Mouse (Mus musculus): Measurements from ENCODE around the gene Egfem1.

Egfem1 gene

GRCm38 (mm10) chr3:29135176-29136064 is 53.6 kb downstream of the Egfem1 start:
- DNase-seq: no peak

GRCm38 (mm10) chr3:29136065-29136955 is 54.5 kb downstream of the Egfem1 start:
- no peak for DNase-seq

- no peak for DNase-seq
Measured at GRCm38 (mm10) chr3:29168401-29168800, 86.6 kb downstream of the Egfem1 start.

- DNase-seq: no peak
Measured at GRCm38 (mm10) chr3:29169003-29169402, 87.2 kb downstream of the Egfem1 start.

- no peak for DNase-seq
Measured at GRCm38 (mm10) chr3:29176991-29177390, 95.2 kb downstream of the Egfem1 start.

GRCm38 (mm10) chr3:29182988-29183387 is 101.2 kb downstream of the Egfem1 start:
- DNase-seq: no peak

- no peak for DNase-seq
Measured at GRCm38 (mm10) chr3:29183615-29184198, 101.9 kb downstream of the Egfem1 start.

GRCm38 (mm10) chr3:29184486-29185241 is 102.8 kb downstream of the Egfem1 start:
- no peak for DNase-seq

GRCm38 (mm10) chr3:29190263-29190662 is 108.4 kb downstream of the Egfem1 start:
- no peak for DNase-seq

- DNase-seq: no peak
Measured at GRCm38 (mm10) chr3:29197727-29198512, 116.1 kb downstream of the Egfem1 start.

- peak in 1 of 2 experiments; percentile 6 for DNase-seq
Measured at GRCm38 (mm10) chr3:29200601-29201000, 118.8 kb downstream of the Egfem1 start.

GRCm38 (mm10) chr3:29202536-29202935 is 120.7 kb downstream of the Egfem1 start:
- no peak for DNase-seq

GRCm38 (mm10) chr3:29222414-29222813 is 140.6 kb downstream of the Egfem1 start:
- DNase-seq: no peak

- no peak for DNase-seq
Measured at GRCm38 (mm10) chr3:29229712-29230111, 147.9 kb downstream of the Egfem1 start.

GRCm38 (mm10) chr3:29235477-29235876 is 153.7 kb downstream of the Egfem1 start:
- DNase-seq: no peak

GRCm38 (mm10) chr3:29236517-29236916 is 154.7 kb downstream of the Egfem1 start:
- no peak for DNase-seq

- no peak for DNase-seq
Measured at GRCm38 (mm10) chr3:29243600-29243999, 161.8 kb downstream of the Egfem1 start.

GRCm38 (mm10) chr3:29291633-29292032 is 209.8 kb downstream of the Egfem1 start:
- no peak for DNase-seq

GRCm38 (mm10) chr3:29292251-29292650 is 210.4 kb downstream of the Egfem1 start:
- DNase-seq: no peak

GRCm38 (mm10) chr3:29293230-29293629 is 211.4 kb downstream of the Egfem1 start:
- DNase-seq: no peak

GRCm38 (mm10) chr3:29342223-29342791 is 260.5 kb downstream of the Egfem1 start:
- DNase-seq: no peak

Measured in lung, adult 18-20 months (tissue).